Mouse (Mus musculus): ENCODE measurements around the gene Snx12. TPM values are rescaled to one million over a fixed set of nuclear protein-coding genes. Genes with fewer than 3 reads are reported as not detected.

Snx12 gene
- polyA plus RNA-seq, 1 experiment from 2014 or later, result 56.2 TPM

Other genes starting within 250 kb of the Snx12 start
- gene Tex11, start 162.9 kb downstream of the Snx12 start, polyA plus RNA-seq (2015; fragmentation: Nextera tagmentation; extraction: Ambion mirVana), result 0.08 and 0.24 TPM in 2 replicates
- gene Slc7a3, start 136.5 kb downstream of the Snx12 start, polyA plus RNA-seq (2015; fragmentation: Nextera tagmentation; extraction: Ambion mirVana), result 1.6 TPM in 2 replicates
- gene Foxo4, start 32.0 kb upstream of the Snx12 start, polyA plus RNA-seq (2015; fragmentation: Nextera tagmentation; extraction: Ambion mirVana), result 2.9 and 3.4 TPM in 2 replicates
- gene Gm614, start 41.4 kb upstream of the Snx12 start, polyA plus RNA-seq (2015; fragmentation: Nextera tagmentation; extraction: Ambion mirVana), result not detected in 2 replicates
- 6.7 and 7.6 TPM in 2 replicates for gene Il2rg, start 45.7 kb upstream of the Snx12 start, polyA plus RNA-seq (2015; fragmentation: Nextera tagmentation; extraction: Ambion mirVana)
- not detected in 2 replicates for gene Gm20489, start 46.5 kb upstream of the Snx12 start, polyA plus RNA-seq (2015; fragmentation: Nextera tagmentation; extraction: Ambion mirVana)
- gene Med12, start 51.5 kb upstream of the Snx12 start, polyA plus RNA-seq (2015; fragmentation: Nextera tagmentation; extraction: Ambion mirVana), result 33.2 and 39.2 TPM in 2 replicates
- 14.2 and 20.8 TPM in 2 replicates for gene Nlgn3, start 76.6 kb upstream of the Snx12 start, polyA plus RNA-seq (2015; fragmentation: Nextera tagmentation; extraction: Ambion mirVana)
- 1.8 TPM in 1 of 2 replicates, not detected in the other for gene Gjb1, start 153.8 kb upstream of the Snx12 start, polyA plus RNA-seq (2015; fragmentation: Nextera tagmentation; extraction: Ambion mirVana)
- 42.5 and 44.1 TPM in 2 replicates for gene Zmym3, start 198.3 kb upstream of the Snx12 start, polyA plus RNA-seq (2015; fragmentation: Nextera tagmentation; extraction: Ambion mirVana)
- 491 TPM in 2 replicates for gene Nono, start 206.8 kb upstream of the Snx12 start, polyA plus RNA-seq (2015; fragmentation: Nextera tagmentation; extraction: Ambion mirVana)
- gene Itgb1bp2, start 226.5 kb upstream of the Snx12 start, polyA plus RNA-seq (2015; fragmentation: Nextera tagmentation; extraction: Ambion mirVana), result 4.0 and 6.2 TPM in 2 replicates

Measured in embryonic facial prominence, embryonic 13.5 days (tissue).